14 mouse cellular contexts compared by ENCODE assay signal in genomic region chr12:108905620-108906302, GRCm38 (mm10). TPM values are rescaled to one million over a fixed set of nuclear protein-coding genes. Genes with fewer than 3 reads are reported as not detected.
DNase-seq lines count a peak whose midpoint lies in the region; ATAC-seq and TF ChIP-seq lines count a peak whose summit lies in the region.
"Had no signal": no experiment of that assay in that cellular context is flagged by ENCODE, and none has a peak within 500 bp of the region (broad histone marks: within the 10 kb centered on the region; RNA-seq: fewer than 3 reads in every experiment).

No protein-coding gene starts in this region.

- H3K4me1 ChIP-seq in kidney, adult 2 months (ENCODE audit: control insufficient read depth, insufficient read depth, low read length): no peaks in the 10 kb centered on the region
- peaks cover 56% of the 10 kb centered on the region for H3K4me1 ChIP-seq in forebrain, embryonic 12.5 days
- peaks cover 8% of the 10 kb centered on the region for H3K4me1 ChIP-seq in hindbrain, embryonic 11.5 days (replicated peaks; ENCODE audit: control insufficient read depth, insufficient read depth, low read length)
- H3K4me1 ChIP-seq in midbrain, embryonic 15.5 days: peaks cover 43% of the 10 kb centered on the region
- H3K4me1 ChIP-seq: heart, embryonic 10.5 days had no signal

- WGBS in kidney, adult 2 months: 64% methylated on average over 14 of the region's 14 CpGs
- WGBS in forebrain, embryonic 12.5 days: 30% methylated on average over 14 of the region's 14 CpGs
- 29% methylated on average over 14 of the region's 14 CpGs for WGBS in hindbrain, embryonic 11.5 days
- WGBS in midbrain, embryonic 15.5 days: 11% methylated on average over 14 of the region's 14 CpGs

- no peak for TF ChIP-seq CTCF in kidney, adult 2 months (conservative IDR thresholded peaks at IDR 0.05; ENCODE audit: insufficient read depth, insufficient read length, low read depth, low read length)

- peak; percentile 24; the same call in 1 of the 2 replicates for ATAC-seq in forebrain, embryonic 12.5 days (ENCODE audit: low FRiP score)
- peak; percentile 43 for ATAC-seq in hindbrain, embryonic 11.5 days (ENCODE audit: low FRiP score)
- no peak; the same call in 1 of the 2 replicates for ATAC-seq in midbrain, embryonic 15.5 days (replicated peaks)

- 0 out of 2 replicates have a peak overlapping the region, but pooled peaks have one; percentile 8 for H3K9ac ChIP-seq in forebrain, embryonic 12.5 days
- H3K9ac ChIP-seq in hindbrain, embryonic 11.5 days (ENCODE audit: low read depth, low read length): peak overlapping the region; percentile 35; the same call in 1 of the 2 replicates
- H3K9ac ChIP-seq in midbrain, embryonic 15.5 days: no peak overlapping the region
- H3K9ac ChIP-seq: hindbrain, embryonic 15.5 days; limb, embryonic 12.5 days had no signal

- H3K9me3 ChIP-seq in forebrain, embryonic 12.5 days: no peaks in the 10 kb centered on the region
- no peaks in the 10 kb centered on the region for H3K9me3 ChIP-seq in hindbrain, embryonic 11.5 days (ENCODE audit: control insufficient read depth, low read length)
- H3K9me3 ChIP-seq in midbrain, embryonic 15.5 days: no peaks in the 10 kb centered on the region
- H3K9me3 ChIP-seq: heart, embryonic 10.5 days; hindbrain, embryonic 15.5 days; limb, embryonic 12.5 days had no signal

- H3K27me3 ChIP-seq in kidney, adult 2 months (replicated peaks; ENCODE audit: control insufficient read depth, insufficient read depth, low read length): no peaks in the 10 kb centered on the region
- H3K27me3 ChIP-seq in forebrain, embryonic 12.5 days: no peaks in the 10 kb centered on the region
- no peaks in the 10 kb centered on the region for H3K27me3 ChIP-seq in hindbrain, embryonic 11.5 days (ENCODE audit: control insufficient read depth, insufficient read depth, low read length)
- no peaks in the 10 kb centered on the region for H3K27me3 ChIP-seq in midbrain, embryonic 15.5 days (replicated peaks)
- H3K27me3 ChIP-seq: hindbrain, embryonic 15.5 days had no signal

- no peaks in the 10 kb centered on the region for H3K36me3 ChIP-seq in kidney, adult 2 months (ENCODE audit: control insufficient read depth, insufficient read depth, low read length)
- no peaks in the 10 kb centered on the region for H3K36me3 ChIP-seq in forebrain, embryonic 12.5 days (replicated peaks)
- no peaks in the 10 kb centered on the region for H3K36me3 ChIP-seq in hindbrain, embryonic 11.5 days (ENCODE audit: control insufficient read depth, insufficient read depth, low read length)
- no peaks in the 10 kb centered on the region for H3K36me3 ChIP-seq in midbrain, embryonic 15.5 days (replicated peaks)
- H3K36me3 ChIP-seq: heart, embryonic 10.5 days; hindbrain, embryonic 15.5 days; limb, embryonic 12.5 days had no signal

- no peak overlapping the region for H3K4me3 ChIP-seq in kidney, adult 2 months (ENCODE audit: insufficient read depth, low read depth, low read length)
- H3K4me3 ChIP-seq in forebrain, embryonic 12.5 days (replicated peaks): no peak overlapping the region
- no peak overlapping the region for H3K4me3 ChIP-seq in hindbrain, embryonic 11.5 days (ENCODE audit: low read depth, low read length)
- H3K4me3 ChIP-seq in midbrain, embryonic 15.5 days: no peak overlapping the region
- H3K4me3 ChIP-seq: heart, embryonic 10.5 days; hindbrain, embryonic 15.5 days; limb, embryonic 12.5 days had no signal

- H3K4me2 ChIP-seq in forebrain, embryonic 12.5 days: no peak overlapping the region
- H3K4me2 ChIP-seq in hindbrain, embryonic 11.5 days (replicated peaks; ENCODE audit: low read depth, low read length): no peak overlapping the region
- 0 out of 2 replicates have a peak overlapping the region, but pooled peaks have one; percentile 2 for H3K4me2 ChIP-seq in midbrain, embryonic 15.5 days
- H3K4me2 ChIP-seq: hindbrain, embryonic 15.5 days; limb, embryonic 12.5 days had no signal

- no peak for DNase-seq in kidney, adult 2 months
- DNase-seq in kidney, adult 11 months: no peak
- no peak for DNase-seq in hindbrain, embryonic 11.5 days (ENCODE audit: low spot score)
- no peak for DNase-seq in ovary, postnatal 10 days (ENCODE audit: low spot score)
- DNase-seq in right cerebral cortex, postnatal 25 days: no peak
- DNase-seq: adrenal gland, postnatal 25 days; gastrocnemius, postnatal 25 days; lung, adult 18-20 months had no signal

- no peak for TF ChIP-seq POLR2A in kidney, adult 2 months (IDR thresholded peaks at IDR 0.05; ENCODE audit: low read depth, low read length)

- H3K27ac ChIP-seq in kidney, adult 2 months (ENCODE audit: insufficient read depth, low read depth, low read length): peak overlapping the region; percentile 47
- H3K27ac ChIP-seq in forebrain, embryonic 12.5 days: peak overlapping the region; percentile 76
- H3K27ac ChIP-seq in hindbrain, embryonic 11.5 days (ENCODE audit: low read depth, low read length): peak overlapping the region; percentile 83
- peak overlapping the region; percentile 63 for H3K27ac ChIP-seq in midbrain, embryonic 15.5 days
- H3K27ac ChIP-seq: heart, embryonic 10.5 days; hindbrain, embryonic 15.5 days; limb, embryonic 12.5 days; macrophage had no signal

RNA-seq across cellular contexts. Expression of gene Wars, which starts 11.8 kb away (rescaled TPM):
- polyA plus RNA-seq in kidney, adult 2 months (2012; rRNA removed): 54.4 and 57.2 TPM in 2 replicates
- 126 and 130 TPM in 2 replicates for polyA plus RNA-seq in forebrain, embryonic 12.5 days (2016; fragmentation: Nextera tagmentation; extraction: Ambion mirVana)
- polyA plus RNA-seq in hindbrain, embryonic 11.5 days (2014; fragmentation: Nextera tagmentation; extraction: Ambion mirVana): 112 and 119 TPM in 2 replicates
- 103 and 104 TPM in 2 replicates for polyA plus RNA-seq in midbrain, embryonic 15.5 days (2015; fragmentation: Nextera tagmentation; extraction: Ambion mirVana)

RNA-seq across cellular contexts. Expression of gene Wdr25, which starts 12.3 kb away (rescaled TPM):
- polyA plus RNA-seq in kidney, adult 2 months (2012; rRNA removed): 19.5 and 21.3 TPM in 2 replicates
- polyA plus RNA-seq in forebrain, embryonic 12.5 days (2016; fragmentation: Nextera tagmentation; extraction: Ambion mirVana): 7.2 and 7.6 TPM in 2 replicates
- polyA plus RNA-seq in hindbrain, embryonic 11.5 days (2014; fragmentation: Nextera tagmentation; extraction: Ambion mirVana): 3.5 and 5.4 TPM in 2 replicates
- polyA plus RNA-seq in midbrain, embryonic 15.5 days (2015; fragmentation: Nextera tagmentation; extraction: Ambion mirVana): 5.2 and 7.2 TPM in 2 replicates
